Mouse (Mus musculus): Measurements from ENCODE around the gene Cog5. TPM values are rescaled to one million over a fixed set of nuclear protein-coding genes. Genes with fewer than 3 reads are reported as not detected.
A peak's percentile ranks its signal among the peaks of the same experiment; 100 is the strongest.

Gene Cog5
- polyA plus RNA-seq, 2 experiments from 2014 or later, result 50.7 to 68.8 TPM

- no peak for ATAC-seq
Measured at GRCm38 (mm10) chr12:31712233-31712632, 57.6 kb downstream of the Cog5 start.

- no peak for ATAC-seq
Measured at GRCm38 (mm10) chr12:31712727-31713126, 58.1 kb downstream of the Cog5 start.

GRCm38 (mm10) chr12:31713600-31713999 lies 58.9 kb downstream of the Cog5 start, which contains the start of gene Gpr22:
Gpr22 (minus strand) TSS chr12:31713947.
- ATAC-seq, result no peak

- ATAC-seq, result no peak
Measured at GRCm38 (mm10) chr12:31714070-31714469, 59.4 kb downstream of the Cog5 start.

- peak; percentile 39 for ATAC-seq
Measured at GRCm38 (mm10) chr12:31719586-31720275, 65.1 kb downstream of the Cog5 start.

- ATAC-seq, result no peak
Measured at GRCm38 (mm10) chr12:31724576-31724975, 69.9 kb downstream of the Cog5 start.

- ATAC-seq, result no peak
Measured at GRCm38 (mm10) chr12:31725511-31726275, 71.0 kb downstream of the Cog5 start.

- ATAC-seq, result no peak
Measured at GRCm38 (mm10) chr12:31726707-31727106, 72.0 kb downstream of the Cog5 start.

- ATAC-seq, result no peak
Measured at GRCm38 (mm10) chr12:31730126-31730525, 75.5 kb downstream of the Cog5 start.

- no peak for ATAC-seq
Measured at GRCm38 (mm10) chr12:31734616-31735015, 79.9 kb downstream of the Cog5 start.

- no peak for ATAC-seq
Measured at GRCm38 (mm10) chr12:31747301-31747700, 92.6 kb downstream of the Cog5 start.

GRCm38 (mm10) chr12:31749846-31750245 lies 95.2 kb downstream of the Cog5 start:
- no peak for ATAC-seq

GRCm38 (mm10) chr12:31754465-31754864 lies 99.8 kb downstream of the Cog5 start:
- ATAC-seq, result no peak

GRCm38 (mm10) chr12:31755885-31756755 lies 101.5 kb downstream of the Cog5 start:
- ATAC-seq, result peak; percentile 89

GRCm38 (mm10) chr12:31773612-31774011 lies 118.9 kb downstream of the Cog5 start:
- ATAC-seq, result no peak

- ATAC-seq, result no peak
Measured at GRCm38 (mm10) chr12:31784291-31784690, 129.6 kb downstream of the Cog5 start.

GRCm38 (mm10) chr12:31788530-31788929 lies 133.9 kb downstream of the Cog5 start:
- ATAC-seq, result no peak

- ATAC-seq, result no peak
Measured at GRCm38 (mm10) chr12:31806410-31807154, 151.9 kb downstream of the Cog5 start.

- ATAC-seq, result no peak
Measured at GRCm38 (mm10) chr12:31818051-31818461, 163.4 kb downstream of the Cog5 start.

GRCm38 (mm10) chr12:31819096-31819495 lies 164.4 kb downstream of the Cog5 start:
- no peak for ATAC-seq

- ATAC-seq, result no peak
Measured at GRCm38 (mm10) chr12:31819520-31819919, 164.9 kb downstream of the Cog5 start.

- ATAC-seq, result no peak
Measured at GRCm38 (mm10) chr12:31823671-31824070, 169.0 kb downstream of the Cog5 start.

Measured in CD4-positive, CD25-positive, alpha-beta regulatory T cell, adult 4 months (primary cell).